Mouse (Mus musculus) c-Kit-positive CD71-negative TER-119-negative erythroid progenitor cells, embryonic 14.5 days (primary cell): Measurements from ENCODE around the gene Tufm.

Experiments
- DNase-seq: peaks from one replicate; pipeline ENCODE4 v3.0.0-alpha.2; 2013; ENCODE audit warnings: low read depth

Gene Tufm

GRCm38 (mm10) chr7:126501684-126502022 is 14.5 kb downstream of the Tufm start:
- no peak for DNase-seq

- peak; percentile 91 for DNase-seq
Observed at GRCm38 (mm10) chr7:126502023-126502741, 15.0 kb downstream of the Tufm start.

- no peak for DNase-seq
Observed at GRCm38 (mm10) chr7:126502751-126503150, 15.6 kb downstream of the Tufm start.

- DNase-seq: peak; percentile 99
Observed at GRCm38 (mm10) chr7:126503273-126503878, 16.2 kb downstream of the Tufm start, which contains the start of gene Atxn2l. Gene Atxn2l (minus strand): TSS chr7:126503437.

GRCm38 (mm10) chr7:126504913-126505312 is 17.8 kb downstream of the Tufm start:
- no peak for DNase-seq

GRCm38 (mm10) chr7:126507126-126507778 is 20.1 kb downstream of the Tufm start:
- no peak for DNase-seq

- DNase-seq: no peak
Observed at GRCm38 (mm10) chr7:126511287-126511686, 24.1 kb downstream of the Tufm start.

- DNase-seq: no peak
Observed at GRCm38 (mm10) chr7:126518261-126518941, 31.2 kb downstream of the Tufm start.

GRCm38 (mm10) chr7:126519513-126519912 is 32.4 kb downstream of the Tufm start:
- DNase-seq: no peak

GRCm38 (mm10) chr7:126523316-126523715 is 36.2 kb downstream of the Tufm start:
- DNase-seq: no peak

- DNase-seq: peak; percentile 35
Observed at GRCm38 (mm10) chr7:126528166-126528577, 41.0 kb downstream of the Tufm start.

- no peak for DNase-seq
Observed at GRCm38 (mm10) chr7:126533434-126533833, 46.3 kb downstream of the Tufm start.

GRCm38 (mm10) chr7:126535766-126536165 is 48.6 kb downstream of the Tufm start:
- no peak for DNase-seq

GRCm38 (mm10) chr7:126536466-126536865 is 49.3 kb downstream of the Tufm start:
- no peak for DNase-seq

GRCm38 (mm10) chr7:126537820-126538585 is 50.8 kb downstream of the Tufm start:
- peak; percentile 54 for DNase-seq
